Mouse (Mus musculus) cerebellum, adult 2 months (tissue): ENCODE results near the gene Fgfr2. TPM values are rescaled to one million over a fixed set of nuclear protein-coding genes. Genes with fewer than 3 reads are reported as not detected.

Experiments used
- DNase-seq, 2 experiments: peaks; one replicate each; pipeline ENCODE4 v3.0.0; 2021
- H3K27ac ChIP-seq: fragments of 200-500 bp; 2 replicates; pipeline ENCODE4 v1.5.1; 2012; ENCODE audit warnings: low read length, control low read depth, inconsistent platforms; ENCODE audit not compliant: insufficient read depth
- H3K27me3 ChIP-seq: fragments of 200-500 bp; 2 replicates; pipeline ENCODE4 v1.6.1; 2012; ENCODE audit warnings: inconsistent platforms, mild to moderate bottlenecking, low read length, moderate library complexity; ENCODE audit not compliant: control insufficient read depth, insufficient read depth
- H3K4me1 ChIP-seq: fragments of 200-500 bp; 2 replicates; pipeline ENCODE4 v1.6.1; 2011; ENCODE audit warnings: low read length; ENCODE audit not compliant: control insufficient read depth, insufficient read depth
- H3K4me3 ChIP-seq: fragments of 200-500 bp; replicated peaks from 2 replicates; pipeline ENCODE3; 2011; ENCODE audit warnings: mild to moderate bottlenecking, low read depth, low read length, control low read depth; ENCODE audit not compliant: insufficient read depth
- CTCF ChIP-seq: fragments of 200-500 bp; IDR thresholded peaks from 2 replicates; pipeline ENCODE4 v1.5.1; 2011; ENCODE audit warnings: low read depth, mild to moderate bottlenecking, control low read depth, low read length, moderate library complexity, borderline replicate concordance; ENCODE audit not compliant: insufficient read depth
- POLR2A ChIP-seq: fragments of 200-500 bp; IDR thresholded peaks from 2 replicates; pipeline ENCODE4 v1.6.1; 2011; ENCODE audit warnings: low read length, control low read depth, borderline replicate concordance; ENCODE audit not compliant: insufficient read depth
- WGBS: fragments of 180-500 bp; shearing (Covaris S2); methylation state at CpG from one replicate; pipeline ENCODE4 v1.1.7; 2018; 5-methylcytosine and 5-hydroxymethylcytosine counted together
- polyA plus RNA-seq: library from polyadenylated mRNA; depleted of rRNA; stranded (reverse); fragments of >200 nt; gene quantifications from 2 replicates; pipeline ENCODE4 v1.2.3, GENCODE M21; 2012

Fgfr2 gene
- polyA plus RNA-seq, 1 experiment, result 95.3 TPM

DNA sequence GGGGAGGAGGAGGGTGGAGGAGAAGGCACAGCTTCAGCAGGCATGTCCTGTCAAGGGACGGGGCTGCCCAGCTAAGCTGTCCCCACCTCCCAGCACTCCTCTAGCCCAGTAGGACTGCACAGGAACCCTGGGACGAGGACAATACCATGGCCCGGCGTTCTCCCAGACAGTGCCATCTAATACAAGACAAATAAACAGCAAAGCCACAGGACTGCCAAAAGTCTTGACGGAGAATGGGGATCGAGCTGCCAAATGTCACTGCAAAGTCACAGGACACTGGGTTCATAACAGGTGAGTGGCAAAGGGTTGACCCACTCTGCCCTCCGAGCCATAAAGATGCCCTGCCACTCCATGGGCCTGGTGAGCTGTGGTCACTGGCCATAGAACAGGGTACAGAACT is 2874.7 kb downstream of the Fgfr2 start:
- Histone ChIP-seq H3K4me1 (no peaks in the 10 kb centered on the region; the same call in 1 of the 2 replicates), H3K4me3 (no peak overlapping the region), H3K27ac (peak overlapping the region; percentile 26; the same call in 1 of the 2 replicates), H3K27me3 (no peaks in the 10 kb centered on the region)
- WGBS, result 47% methylated on average over 7 of the region's 7 CpGs
- no peak for TF ChIP-seq POLR2A
- no peak for TF ChIP-seq CTCF
- no peak for DNase-seq

DNA sequence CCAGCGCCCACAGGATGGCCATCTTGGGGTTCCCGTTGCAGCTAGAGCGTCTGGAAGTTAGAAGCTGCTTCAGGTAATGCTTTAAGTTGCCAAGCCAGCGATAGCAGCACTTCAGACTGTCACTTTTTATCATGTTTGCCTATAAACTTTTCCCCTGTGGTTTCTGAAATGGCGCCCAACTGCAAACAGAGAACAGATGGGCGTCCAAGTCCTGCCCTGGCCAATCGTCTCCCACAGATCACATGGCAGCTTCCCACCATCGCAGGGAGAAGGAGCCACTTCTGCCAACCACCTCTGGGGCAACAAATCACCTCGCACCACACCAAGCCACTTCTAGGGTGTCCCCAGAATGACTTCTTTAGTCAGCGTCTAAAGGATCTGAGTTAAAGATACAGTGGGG is 2875.3 kb downstream of the Fgfr2 start:
- Histone ChIP-seq H3K4me1 (no peaks in the 10 kb centered on the region; the same call in 1 of the 2 replicates), H3K27me3 (no peaks in the 10 kb centered on the region), H3K4me3 (no peak overlapping the region), H3K27ac (peak overlapping the region; percentile 26; the same call in 1 of the 2 replicates)
- DNase-seq, result no peak
- TF ChIP-seq CTCF (no peak), POLR2A (no peak)
- 24% methylated on average over 10 of the region's 10 CpGs for WGBS

DNA sequence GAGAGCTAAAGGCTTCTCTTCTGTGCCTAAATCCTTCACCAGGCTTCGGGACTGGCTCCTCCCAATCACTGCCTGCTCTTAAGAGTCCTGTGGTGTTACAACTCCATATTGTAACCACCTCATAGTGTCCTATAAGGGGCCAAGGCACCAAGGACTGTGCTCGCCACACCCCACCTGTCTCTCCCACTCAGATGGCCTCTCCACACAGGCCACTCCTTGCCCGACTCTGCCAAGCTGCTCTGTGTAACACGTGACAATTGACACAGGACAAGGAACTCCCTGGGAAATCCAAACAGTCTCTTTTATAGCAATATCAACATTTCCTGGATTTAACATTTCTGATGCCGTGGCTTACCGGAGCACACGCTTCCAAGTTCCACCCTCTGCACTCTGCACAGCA is 2876.7 kb downstream of the Fgfr2 start:
- no peak for DNase-seq
- no peak overlapping the region for H3K27ac ChIP-seq
- no peaks in the 10 kb centered on the region for H3K4me1 ChIP-seq
- no peak overlapping the region for H3K4me3 ChIP-seq
- TF ChIP-seq CTCF, result no peak
- no peaks in the 10 kb centered on the region for H3K27me3 ChIP-seq
- 71% methylated on average over 7 of the region's 7 CpGs for WGBS

DNA sequence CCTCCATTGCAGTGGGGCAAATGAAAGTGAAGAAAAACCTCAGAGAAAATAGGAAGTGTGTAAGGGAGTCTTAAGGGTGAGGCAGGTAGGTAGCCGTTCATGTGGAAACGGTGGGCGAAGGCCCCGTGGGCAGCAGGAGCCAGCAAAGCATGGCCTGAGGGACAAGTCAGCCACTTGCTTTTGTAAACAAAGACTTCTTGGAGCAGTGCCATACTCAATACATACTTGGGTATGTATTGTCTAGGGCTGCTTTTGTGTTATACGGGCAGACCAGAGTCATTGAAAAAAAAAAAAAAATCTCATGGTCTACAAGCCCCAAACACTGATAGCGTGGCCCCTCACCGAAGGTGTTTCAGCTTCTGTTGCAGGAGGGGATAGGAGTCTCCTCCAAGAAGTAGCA is 2878.6 kb downstream of the Fgfr2 start:
- Histone ChIP-seq H3K4me3 (no peak overlapping the region), H3K27ac (no peak overlapping the region; the same call in 1 of the 2 replicates), H3K27me3 (no peaks in the 10 kb centered on the region), H3K4me1 (no peaks in the 10 kb centered on the region)
- no peak for DNase-seq
- 49% methylated on average over 7 of the region's 7 CpGs for WGBS
- no peak for TF ChIP-seq POLR2A
- no peak for TF ChIP-seq CTCF

DNA sequence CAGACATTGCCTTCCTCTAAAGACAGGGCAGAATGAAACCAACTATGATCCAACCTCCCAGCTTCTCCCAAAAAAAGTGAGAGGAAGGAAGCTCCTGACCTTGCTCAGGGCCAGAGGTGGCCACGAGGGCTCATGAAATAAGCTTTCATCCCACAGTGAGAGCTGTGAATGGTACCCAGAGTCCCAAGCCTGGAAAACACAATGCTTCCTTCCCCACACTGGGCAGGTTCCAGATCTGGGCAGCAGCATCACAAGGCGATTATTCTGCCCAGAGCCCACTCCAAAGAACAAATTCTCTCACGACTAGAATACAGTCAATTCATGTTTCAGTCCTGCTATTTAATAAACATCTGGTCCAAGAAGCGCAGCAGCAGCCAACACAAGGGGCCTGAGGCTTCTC is 2879.3 kb downstream of the Fgfr2 start:
- TF ChIP-seq CTCF, result no peak
- no peak for TF ChIP-seq POLR2A
- H3K4me1 ChIP-seq, result no peaks in the 10 kb centered on the region
- H3K4me3 ChIP-seq, result no peak overlapping the region
- no peaks in the 10 kb centered on the region for H3K27me3 ChIP-seq
- 44% methylated on average over 4 of the region's 4 CpGs for WGBS
- DNase-seq, result peak in 1 of 2 experiments; percentile 22
- H3K27ac ChIP-seq, result peak overlapping the region; percentile 28; the same call in 1 of the 2 replicates

DNA sequence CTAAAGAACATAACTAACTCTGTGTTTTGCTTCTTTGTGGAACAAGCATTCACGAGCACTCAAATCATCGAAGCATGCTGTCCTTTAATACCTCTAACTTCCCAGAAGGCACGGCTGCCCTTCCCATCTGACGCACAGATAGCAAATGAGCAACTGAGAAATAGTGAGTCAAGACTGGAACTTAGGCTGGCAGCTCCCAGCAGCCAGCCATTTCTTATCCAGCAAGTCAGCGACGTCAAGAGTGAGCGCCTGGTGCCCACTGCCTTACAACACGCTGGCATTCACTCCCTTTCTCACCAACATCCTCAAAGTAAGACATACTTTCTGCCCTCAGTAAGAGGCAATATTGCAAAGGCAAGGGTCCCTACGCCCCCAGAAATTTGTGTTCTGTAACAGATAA is 2883.0 kb downstream of the Fgfr2 start:
- no peak overlapping the region for H3K4me3 ChIP-seq
- no peak overlapping the region for H3K27ac ChIP-seq
- DNase-seq, result no peak
- H3K27me3 ChIP-seq, result no peaks in the 10 kb centered on the region
- WGBS, result 83% methylated on average over 9 of the region's 9 CpGs
- H3K4me1 ChIP-seq, result no peaks in the 10 kb centered on the region
- TF ChIP-seq CTCF (no peak), POLR2A (no peak)

DNA sequence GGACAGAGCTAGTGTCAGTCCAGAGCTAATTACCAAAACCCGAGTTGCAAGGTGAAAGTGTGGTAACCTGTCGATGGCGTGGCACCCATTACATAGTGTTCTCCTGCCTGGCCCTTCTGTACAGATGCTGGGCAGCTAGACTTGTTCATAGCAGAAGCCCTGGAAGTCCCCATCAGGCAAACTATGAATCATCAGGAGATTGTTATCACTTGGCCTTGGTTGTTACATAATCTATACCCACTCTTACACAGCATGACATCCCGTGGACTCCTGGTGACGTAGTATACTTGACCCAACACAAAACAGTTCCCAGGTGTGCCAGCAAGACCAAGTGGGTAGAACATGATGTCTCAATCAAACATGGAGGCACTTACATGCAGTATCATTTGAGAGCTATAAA is 2885.9 kb downstream of the Fgfr2 start:
- H3K4me1 ChIP-seq, result no peaks in the 10 kb centered on the region
- no peak for TF ChIP-seq CTCF
- TF ChIP-seq POLR2A, result no peak
- no peak for DNase-seq
- H3K4me3 ChIP-seq, result no peak overlapping the region
- no peaks in the 10 kb centered on the region for H3K27me3 ChIP-seq
- WGBS, result 91% methylated on average over 5 of the region's 5 CpGs
- peak overlapping the region; percentile 54; the same call in 1 of the 2 replicates for H3K27ac ChIP-seq

DNA sequence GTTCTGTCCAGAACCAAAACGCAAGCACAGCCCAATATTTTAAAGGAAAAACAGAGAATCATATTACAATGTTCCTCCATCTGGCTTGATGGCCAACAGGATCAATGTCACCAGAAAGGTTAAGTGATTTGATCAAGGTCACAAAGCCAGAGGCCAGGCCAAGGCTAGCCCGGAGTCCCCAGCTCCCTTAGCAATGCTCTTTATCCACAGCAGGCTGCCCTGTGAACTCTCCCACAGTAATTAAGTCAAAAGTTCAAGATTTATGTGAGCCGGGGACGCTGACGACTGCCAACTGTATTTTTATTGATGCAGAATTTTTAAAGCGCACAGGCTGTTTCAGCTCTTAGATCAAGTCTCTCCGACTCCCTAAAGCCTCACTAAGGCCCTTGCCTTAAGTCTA is 2889.4 kb downstream of the Fgfr2 start:
- Histone ChIP-seq H3K4me1 (no peaks in the 10 kb centered on the region), H3K4me3 (no peak overlapping the region), H3K27ac (no peak overlapping the region), H3K27me3 (no peaks in the 10 kb centered on the region)
- TF ChIP-seq CTCF, result no peak
- no peak for TF ChIP-seq POLR2A
- WGBS, result 84% methylated on average over 7 of the region's 7 CpGs
- DNase-seq, result no peak

DNA sequence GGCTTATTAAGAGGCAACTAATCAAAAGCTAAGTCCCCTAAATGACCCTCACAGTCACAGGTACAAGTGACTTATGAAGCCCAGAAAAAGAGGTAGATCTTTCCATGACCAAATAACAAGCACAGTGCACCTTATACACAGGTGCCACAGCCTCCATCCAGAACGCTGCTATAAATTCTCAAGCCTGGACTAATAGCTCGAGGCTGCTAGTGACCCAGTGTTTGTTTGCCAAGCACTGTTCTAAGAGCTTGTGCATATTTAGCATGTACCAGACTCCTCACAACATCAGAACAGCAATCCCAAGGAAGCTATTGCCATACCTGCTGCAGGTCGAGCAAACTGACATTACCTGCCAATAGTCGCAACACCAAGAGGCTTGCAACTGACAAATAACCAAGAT is 2893.1 kb downstream of the Fgfr2 start:
- no peak for DNase-seq
- Histone ChIP-seq H3K27me3 (no peaks in the 10 kb centered on the region), H3K4me1 (no peaks in the 10 kb centered on the region), H3K4me3 (no peak overlapping the region), H3K27ac (no peak overlapping the region; the same call in 1 of the 2 replicates)
- 88% methylated on average over 4 of the region's 4 CpGs for WGBS
- TF ChIP-seq CTCF, result no peak
- TF ChIP-seq POLR2A, result no peak
